Mouse (Mus musculus) heart, postnatal 0 days (tissue): Measurements from ENCODE around the gene Hid1. TPM values are rescaled to one million over a fixed set of nuclear protein-coding genes. Genes with fewer than 3 reads are reported as not detected.

ENCODE experiments used
- ATAC-seq: fragments of 200-750 bp; cut with Nextera tagmentation; 2 replicates; pipeline ENCODE4 v1.8.0; 2017; ENCODE audit warnings: low read depth, moderate number of reproducible peaks, moderate library complexity; ENCODE audit not compliant: insufficient read depth
- DNase-seq: peaks from one replicate; pipeline ENCODE4 v3.0.0-alpha.2; 2016; ENCODE audit warnings: low spot score
- H3K27ac ChIP-seq: fragments of 300-500 bp; sonication (generic); 2 replicates; pipeline ENCODE4 v1.5.1; 2014; ENCODE audit warnings: low read depth, mild to moderate bottlenecking
- H3K27me3 ChIP-seq: fragments of 300-500 bp; sonication (generic); 2 replicates; pipeline ENCODE4 v1.6.1; 2014; ENCODE audit warnings: low read length, mixed read lengths; ENCODE audit not compliant: control insufficient read depth, insufficient read depth
- H3K36me3 ChIP-seq: fragments of 300-500 bp; sonication (generic); replicated peaks from 2 replicates; pipeline ENCODE4 v1.6.1; 2014; ENCODE audit warnings: low read length, mixed read lengths; ENCODE audit not compliant: control insufficient read depth, insufficient read depth
- H3K4me1 ChIP-seq: fragments of 300-500 bp; sonication (generic); 2 replicates; pipeline ENCODE4 v1.6.1; 2014; ENCODE audit warnings: antibody characterized with exemption; ENCODE audit not compliant: control insufficient read depth, insufficient read depth
- H3K4me2 ChIP-seq: fragments of 300-500 bp; sonication (generic); 2 replicates; pipeline ENCODE4 v1.6.1; 2014; ENCODE audit warnings: low read depth, mild to moderate bottlenecking, low read length, moderate library complexity
- H3K4me3 ChIP-seq: fragments of 300-500 bp; sonication (generic); 2 replicates; pipeline ENCODE4 v1.5.1; 2014; ENCODE audit warnings: low read depth, low read length
- H3K9ac ChIP-seq: fragments of 300-500 bp; sonication (generic); replicated peaks from 2 replicates; pipeline ENCODE4 v1.6.1; 2014; ENCODE audit warnings: low read depth, low read length, mixed read lengths
- H3K9me3 ChIP-seq: fragments of 300-500 bp; sonication (generic); replicated peaks from 2 replicates; pipeline ENCODE4 v1.6.1; 2016; ENCODE audit warnings: low read length; ENCODE audit not compliant: control insufficient read depth
- CTCF ChIP-seq: IDR thresholded peaks from 2 replicates; pipeline ENCODE4 v1.5.1; 2016; ENCODE audit warnings: antibody characterized with exemption, control low read depth, low read depth
- EP300 ChIP-seq: IDR thresholded peaks from 2 replicates; pipeline ENCODE4 v1.6.1; 2016; ENCODE audit warnings: antibody characterized with exemption, low read depth
- WGBS: fragments of 180-500 bp; shearing (Covaris S2); extraction: QIAGEN DNeasy Blood & Tissue Kit; methylation state at CpG from one replicate; pipeline ENCODE4 v1.1.7; 2014; 5-methylcytosine and 5-hydroxymethylcytosine counted together
- polyA plus RNA-seq: library from polyadenylated mRNA; unstranded; fragments of >200 nt; fragmentation: Nextera tagmentation; extraction: Ambion mirVana; gene quantifications from 2 replicates; pipeline ENCODE4 v1.2.1, GENCODE M21; 2015
- total RNA-seq: library from RNA; depleted of rRNA; stranded (reverse); fragments of >200 nt; gene quantifications from 2 replicates; pipeline ENCODE4 v1.2.3, GENCODE M21; 2014; ENCODE audit warnings: low replicate concordance; rRNA removed

Hid1 gene
- 8.3 and 11.9 TPM in 2 replicates for total RNA-seq
- polyA plus RNA-seq: 5.3 and 5.4 TPM in 2 replicates

DNA sequence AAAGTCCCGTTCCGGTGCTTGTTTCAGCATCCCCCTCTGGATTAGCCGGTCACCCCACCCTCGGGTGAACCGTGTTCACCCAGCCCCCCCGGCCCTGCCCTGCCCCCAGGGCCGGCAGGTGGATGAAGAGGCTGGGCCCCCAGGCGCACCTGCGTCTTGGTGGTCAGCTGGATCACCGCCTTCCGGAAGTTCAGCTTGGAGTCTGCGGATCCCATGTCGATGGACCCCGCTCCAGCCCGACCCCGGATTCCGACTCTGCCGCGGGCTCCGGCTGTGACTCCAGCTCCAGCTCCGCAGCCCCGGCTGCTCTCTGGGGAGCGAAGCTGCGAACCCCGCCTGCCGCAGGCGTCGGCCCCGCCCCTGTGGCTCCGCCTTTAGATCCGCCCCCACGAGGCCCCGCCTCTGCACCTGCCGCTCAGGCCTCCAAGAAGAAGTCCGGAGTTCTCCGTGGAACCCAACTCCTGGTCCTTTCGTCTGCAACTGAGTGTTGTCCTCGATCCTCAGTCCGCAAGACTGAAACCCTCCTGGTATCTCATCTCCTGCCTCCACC is at the start of gene Hid1:
Gene Hid1 (minus strand): TSS at position 362 of the 550 bp plus-strand sequence.
- H3K36me3 ChIP-seq: no peaks in the 10 kb centered on the region
- H3K4me2 ChIP-seq: peak within 1 kb of the TSS; percentile 96
- peaks cover 18% of the 10 kb centered on the region for H3K4me1 ChIP-seq
- peak; percentile 61 for ATAC-seq
- WGBS: under 1% methylated on average over 37 of the region's 39 CpGs
- H3K27me3 ChIP-seq: peaks cover 17% of the 10 kb centered on the region; the same call in 1 of the 2 replicates
- TF ChIP-seq CTCF (no peak), EP300 (no peak)
- no peak within 1 kb of the TSS for H3K27ac ChIP-seq
- peak within 1 kb of the TSS; percentile 61 for H3K9ac ChIP-seq
- no peak for DNase-seq
- H3K9me3 ChIP-seq: no peaks in the 10 kb centered on the region
- peak within 1 kb of the TSS; percentile 68 for H3K4me3 ChIP-seq

DNA sequence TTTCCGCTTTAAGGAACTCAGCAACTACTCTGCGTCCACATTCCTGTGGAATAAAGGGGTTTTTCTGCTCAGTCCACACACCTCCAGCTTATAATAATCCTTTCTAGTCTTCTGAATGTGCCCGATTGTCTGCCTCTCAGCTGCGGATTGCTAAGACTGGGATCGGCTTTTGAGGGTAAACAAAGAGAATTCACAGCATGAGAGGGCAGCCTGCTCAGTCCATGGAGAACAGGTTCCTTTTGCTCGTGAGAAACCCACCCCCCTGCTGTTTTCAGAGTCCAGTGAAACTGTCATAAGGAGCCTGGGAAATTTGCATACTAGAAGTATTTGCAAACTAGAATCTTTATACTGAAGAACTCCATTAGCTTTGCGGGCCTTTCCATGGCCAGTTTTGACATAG is 42.0 kb upstream of the Hid1 start:
- 93% methylated on average over 7 of the region's 7 CpGs for WGBS
- Histone ChIP-seq H3K4me2 (no peak overlapping the region), H3K27me3 (no peaks in the 10 kb centered on the region), H3K4me1 (0 out of 2 replicates have a peak, but pooled peaks cover 4% of the 10 kb centered on the region), H3K9ac (no peak overlapping the region), H3K9me3 (no peaks in the 10 kb centered on the region), H3K36me3 (peaks cover 44% of the 10 kb centered on the region), H3K27ac (peak overlapping the region; percentile 76; the same call in 1 of the 2 replicates), H3K4me3 (no peak overlapping the region)
- ATAC-seq: no peak
- DNase-seq: no peak
- TF ChIP-seq EP300: no peak
- TF ChIP-seq CTCF: no peak

GRCm38 (mm10) chr11:115408266-115408920 is 40.8 kb upstream of the Hid1 start:
- no peaks in the 10 kb centered on the region for H3K9me3 ChIP-seq
- peaks cover 9% of the 10 kb centered on the region; the same call in 1 of the 2 replicates for H3K4me1 ChIP-seq
- ATAC-seq: no peak
- no peak for DNase-seq
- no peaks in the 10 kb centered on the region for H3K27me3 ChIP-seq
- peaks cover 44% of the 10 kb centered on the region for H3K36me3 ChIP-seq
- H3K4me2 ChIP-seq: no peak overlapping the region
- H3K27ac ChIP-seq: peak overlapping the region; percentile 76; the same call in 1 of the 2 replicates
- no peak overlapping the region for H3K9ac ChIP-seq
- H3K4me3 ChIP-seq: no peak overlapping the region
- WGBS: 73% methylated on average over 6 of the region's 6 CpGs
- TF ChIP-seq EP300 (no peak), CTCF (no peak)

DNA sequence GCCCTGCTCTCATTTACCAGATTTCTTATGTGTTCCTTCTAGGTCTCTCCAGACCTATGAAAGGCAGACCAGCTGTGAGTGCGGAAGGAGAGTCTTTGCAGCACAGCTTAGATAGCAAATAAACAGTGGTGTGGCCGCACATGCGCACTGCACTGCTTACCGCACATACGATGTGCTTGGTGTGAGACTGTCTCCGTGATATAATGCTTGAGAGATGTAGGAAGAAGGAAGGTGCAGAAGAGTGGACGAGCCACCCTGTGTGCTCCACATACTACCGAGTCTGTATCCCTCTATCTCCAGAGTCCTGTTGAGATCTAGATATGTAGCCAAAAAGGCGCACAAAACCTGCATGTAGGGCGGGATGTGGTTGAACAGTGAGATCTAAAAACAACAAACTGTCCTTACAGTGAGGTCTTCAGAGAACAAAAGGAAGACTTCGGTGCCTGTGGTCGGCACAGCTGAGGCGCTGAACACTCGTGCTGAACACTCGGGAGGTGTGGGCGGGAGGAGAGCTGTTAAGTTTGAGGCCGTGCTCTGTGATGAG is 39.4 kb upstream of the Hid1 start:
- no peak for DNase-seq
- H3K27me3 ChIP-seq: no peaks in the 10 kb centered on the region
- peaks cover 44% of the 10 kb centered on the region for H3K36me3 ChIP-seq
- 86% methylated on average over 17 of the region's 17 CpGs for WGBS
- no peak overlapping the region for H3K4me3 ChIP-seq
- no peak overlapping the region; the same call in 1 of the 2 replicates for H3K4me2 ChIP-seq
- H3K4me1 ChIP-seq: peaks cover 15% of the 10 kb centered on the region; the same call in 1 of the 2 replicates
- no peak for ATAC-seq
- peak overlapping the region; percentile 76; the same call in 1 of the 2 replicates for H3K27ac ChIP-seq
- no peaks in the 10 kb centered on the region for H3K9me3 ChIP-seq
- TF ChIP-seq EP300 (no peak), CTCF (no peak)
- no peak overlapping the region for H3K9ac ChIP-seq

- WGBS: 91% methylated on average over 6 of the region's 6 CpGs
- no peaks in the 10 kb centered on the region for H3K27me3 ChIP-seq
- H3K9ac ChIP-seq: no peak overlapping the region
- DNase-seq (no peak), ATAC-seq (no peak)
- H3K4me3 ChIP-seq: no peak overlapping the region
- no peak overlapping the region for H3K27ac ChIP-seq
- TF ChIP-seq EP300 (no peak), CTCF (no peak)
- no peaks in the 10 kb centered on the region for H3K9me3 ChIP-seq
- peaks cover 38% of the 10 kb centered on the region for H3K36me3 ChIP-seq
- H3K4me2 ChIP-seq: no peak overlapping the region
- H3K4me1 ChIP-seq: peaks cover 15% of the 10 kb centered on the region; the same call in 1 of the 2 replicates
Observed at GRCm38 (mm10) chr11:115405723-115406122, 38.2 kb upstream of the Hid1 start.
